Mouse (Mus musculus) MEL (cell line): ENCODE data around the gene Nol6. TPM values are rescaled to one million over a fixed set of nuclear protein-coding genes. Genes with fewer than 3 reads are reported as not detected.

ENCODE experiments used
- DNase-seq: peaks from one replicate; pipeline ENCODE4 v3.0.0; 2011; ENCODE audit warnings: low read depth, low spot score
- H3K27ac ChIP-seq: 2 replicates; pipeline ENCODE4 v1.5.1; 2012; ENCODE audit warnings: low read depth, mild to moderate bottlenecking, control low read depth, low read length, moderate library complexity; ENCODE audit not compliant: control insufficient read depth
- H3K27me3 ChIP-seq, 2 experiments: fragments of 150-350 bp in 1 of 2; sonication (generic) in 1 of 2; 2 replicates each; pipeline ENCODE4 v1.6.1; 2012; ENCODE audit warnings: low read length in 2 of 2, mild to moderate bottlenecking in 2 of 2, improper control_type of control experiment in 1 of 2, moderate library complexity in 1 of 2; ENCODE audit not compliant: insufficient read depth in 2 of 2, control insufficient read depth in 1 of 2
- H3K36me3 ChIP-seq, 2 experiments: 2 replicates each; pipeline ENCODE4 v1.6.1; 2012 to 2014; ENCODE audit warnings: low read length in 2 of 2, improper control_type of control experiment in 1 of 2, inconsistent platforms in 1 of 2, mild to moderate bottlenecking in 1 of 2; ENCODE audit not compliant: insufficient read depth in 2 of 2, control insufficient read depth in 1 of 2
- H3K4me1 ChIP-seq, 2 experiments: fragments of 150-350 bp in 1 of 2; sonication (generic) in 1 of 2; 2 replicates each; pipeline ENCODE4 v1.6.1; 2012; ENCODE audit warnings: low read length in 2 of 2, improper control_type of control experiment in 1 of 2, mild to moderate bottlenecking in 1 of 2; ENCODE audit not compliant: insufficient read depth in 2 of 2, control insufficient read depth in 1 of 2
- H3K4me3 ChIP-seq, 2 experiments: fragments of 150-350 bp in 1 of 2; sonication (generic) in 1 of 2; 2 replicates each; pipeline ENCODE4 v1.5.1; 2012; ENCODE audit warnings: low read depth in 2 of 2, low read length in 2 of 2, mild to moderate bottlenecking in 2 of 2, moderate library complexity in 2 of 2, control low read depth in 1 of 2, improper control_type of control experiment in 1 of 2; ENCODE audit not compliant: control insufficient read depth in 1 of 2, insufficient read depth in 1 of 2
- H3K79me2 ChIP-seq: 2 replicates; pipeline ENCODE4 v1.6.1; 2012; ENCODE audit warnings: mild to moderate bottlenecking, low read length, moderate library complexity; ENCODE audit not compliant: control insufficient read depth, poor library complexity, insufficient read depth
- H3K9ac ChIP-seq: 2 replicates; pipeline ENCODE4 v1.6.1; 2012; ENCODE audit warnings: low read depth, mild to moderate bottlenecking, control low read depth, low read length, moderate library complexity; ENCODE audit not compliant: control insufficient read depth, poor library complexity, severe bottlenecking
- H3K9me3 ChIP-seq: fragments of 150-350 bp; sonication (generic); replicated peaks from 2 replicates; pipeline ENCODE4 v1.6.1; 2012; ENCODE audit warnings: mild to moderate bottlenecking, low read length, improper control_type of control experiment, moderate library complexity; ENCODE audit not compliant: insufficient read depth
- BHLHE40 ChIP-seq: IDR thresholded peaks from 2 replicates; pipeline ENCODE4 v1.6.1; 2012; ENCODE audit warnings: low read depth, mild to moderate bottlenecking, inconsistent platforms, low read length, improper control_type of control experiment, borderline replicate concordance
- CHD1 ChIP-seq: IDR thresholded peaks from 2 replicates; pipeline ENCODE4 v1.6.1; 2012; ENCODE audit warnings: low read depth, mild to moderate bottlenecking, inconsistent platforms, low read length, improper control_type of control experiment
- E2F4 ChIP-seq: IDR thresholded peaks from 2 replicates; pipeline ENCODE4 v1.6.1; 2011; ENCODE audit warnings: low read depth, low read length, improper control_type of control experiment, borderline replicate concordance
- ELF1 ChIP-seq: IDR thresholded peaks from 2 replicates; pipeline ENCODE4 v1.6.1; 2014; ENCODE audit warnings: low read depth, mild to moderate bottlenecking, inconsistent platforms, low read length, improper control_type of control experiment, moderate library complexity
- EP300 ChIP-seq, 2 experiments: IDR thresholded peaks; 2 replicates each; pipeline ENCODE4 v1.6.1; 2011; ENCODE audit warnings: improper control_type of control experiment in 2 of 2, low read length in 2 of 2, low read depth in 1 of 2, mild to moderate bottlenecking in 1 of 2
- ETS1 ChIP-seq: IDR thresholded peaks from 2 replicates; pipeline ENCODE4 v1.6.1; 2012; ENCODE audit warnings: low read depth, mild to moderate bottlenecking, inconsistent platforms, low read length, improper control_type of control experiment, moderate library complexity
- GATA1 ChIP-seq: IDR thresholded peaks from 2 replicates; pipeline ENCODE4 v1.6.1; 2011; ENCODE audit warnings: low read depth, low read length, improper control_type of control experiment
- HCFC1 ChIP-seq: IDR thresholded peaks from 2 replicates; pipeline ENCODE4 v1.6.1; 2012; ENCODE audit warnings: low read depth, mild to moderate bottlenecking, inconsistent platforms, low read length, improper control_type of control experiment, moderate library complexity
- MAX ChIP-seq: IDR thresholded peaks from 2 replicates; pipeline ENCODE4 v1.6.1; 2011; ENCODE audit warnings: low read length, improper control_type of control experiment
- MEF2A ChIP-seq: IDR thresholded peaks from 2 replicates; pipeline ENCODE4 v1.6.1; 2014; ENCODE audit warnings: low read depth, mild to moderate bottlenecking, inconsistent platforms, low read length, improper control_type of control experiment; ENCODE audit not compliant: poor library complexity, insufficient replicate concordance, severe bottlenecking; ENCODE audit errors: extremely low read depth
- MXI1 ChIP-seq: IDR thresholded peaks from 2 replicates; pipeline ENCODE4 v1.6.1; 2011; ENCODE audit warnings: mild to moderate bottlenecking, low read depth, low read length, improper control_type of control experiment
- MYB ChIP-seq: IDR thresholded peaks from 2 replicates; pipeline ENCODE4 v1.6.1; 2011; ENCODE audit warnings: mild to moderate bottlenecking, low read depth, low read length, improper control_type of control experiment
- MYC ChIP-seq: IDR thresholded peaks from 2 replicates; pipeline ENCODE4 v1.6.1; 2011; ENCODE audit warnings: low read depth, mild to moderate bottlenecking, low read length, improper control_type of control experiment, moderate library complexity
- NELFE ChIP-seq: IDR thresholded peaks from 2 replicates; pipeline ENCODE4 v1.6.1; 2011; ENCODE audit warnings: low read depth, low read length, improper control_type of control experiment
- POLR2A ChIP-seq, 2 experiments: IDR thresholded peaks; 2 replicates each; pipeline ENCODE4 v1.6.1; 2011 to 2012; ENCODE audit warnings: low read length in 2 of 2, mild to moderate bottlenecking in 2 of 2, control low read depth in 1 of 2, improper control_type of control experiment in 1 of 2, low read depth in 1 of 2, moderate library complexity in 1 of 2; ENCODE audit not compliant: control insufficient read depth in 1 of 2, insufficient read depth in 1 of 2, poor library complexity in 1 of 2
- RAD21 ChIP-seq: IDR thresholded peaks from 2 replicates; pipeline ENCODE4 v1.6.1; 2011; ENCODE audit warnings: mild to moderate bottlenecking, low read depth, low read length, improper control_type of control experiment
- RCOR1 ChIP-seq: IDR thresholded peaks from 2 replicates; pipeline ENCODE4 v1.6.1; 2012; ENCODE audit warnings: low read depth, mild to moderate bottlenecking, inconsistent platforms, low read length, improper control_type of control experiment
- SIN3A ChIP-seq: IDR thresholded peaks from 2 replicates; pipeline ENCODE4 v1.6.1; 2012; ENCODE audit warnings: low read length, improper control_type of control experiment, inconsistent platforms
- TAL1 ChIP-seq: IDR thresholded peaks from 2 replicates; pipeline ENCODE4 v1.6.1; 2012; ENCODE audit warnings: mild to moderate bottlenecking, inconsistent platforms, low read length, moderate library complexity, mixed read lengths
- TBP ChIP-seq: IDR thresholded peaks from 2 replicates; pipeline ENCODE4 v1.8.0; 2011; ENCODE audit warnings: low read depth, low read length, improper control_type of control experiment
- TCF12 ChIP-seq: IDR thresholded peaks from 2 replicates; pipeline ENCODE4 v1.6.1; 2014; ENCODE audit warnings: low read depth, mild to moderate bottlenecking, inconsistent platforms, low read length, improper control_type of control experiment, moderate library complexity
- UBTF ChIP-seq: IDR thresholded peaks from 2 replicates; pipeline ENCODE4 v1.6.1; 2012; ENCODE audit warnings: low read depth, mild to moderate bottlenecking, inconsistent platforms, low read length, improper control_type of control experiment, moderate library complexity, borderline replicate concordance; ENCODE audit not compliant: insufficient read depth
- ZKSCAN1 ChIP-seq: IDR thresholded peaks from 2 replicates; pipeline ENCODE4 v1.6.1; 2012; ENCODE audit warnings: low read depth, mild to moderate bottlenecking, inconsistent platforms, low read length, improper control_type of control experiment, moderate library complexity
- polyA plus RNA-seq, 2 experiments: library from polyadenylated mRNA; stranded (reverse) in 1 of 2; unstranded in 1 of 2; fragments of >175 nt in 1 of 2; fragments of >200 nt in 1 of 2; gene quantifications; 2 replicates each; pipeline versions ENCODE4 v1.2.1 to v1.2.4; 2012; ENCODE audit warnings: low replicate concordance in 2 of 2, low read depth in 1 of 2; ENCODE audit not compliant: insufficient read length in 2 of 2, insufficient read depth in 1 of 2, missing spikeins in 1 of 2
- total RNA-seq: library from RNA; depleted of rRNA; stranded (reverse); fragments of 300-350 nt; gene quantifications from 2 replicates; pipeline ENCODE4 v1.2.3, GENCODE M21; 2012

The Nol6 gene
- total and polyA plus RNA-seq, 3 experiments = 36.6 to 71.2 TPM; not detected in 1

DNA sequence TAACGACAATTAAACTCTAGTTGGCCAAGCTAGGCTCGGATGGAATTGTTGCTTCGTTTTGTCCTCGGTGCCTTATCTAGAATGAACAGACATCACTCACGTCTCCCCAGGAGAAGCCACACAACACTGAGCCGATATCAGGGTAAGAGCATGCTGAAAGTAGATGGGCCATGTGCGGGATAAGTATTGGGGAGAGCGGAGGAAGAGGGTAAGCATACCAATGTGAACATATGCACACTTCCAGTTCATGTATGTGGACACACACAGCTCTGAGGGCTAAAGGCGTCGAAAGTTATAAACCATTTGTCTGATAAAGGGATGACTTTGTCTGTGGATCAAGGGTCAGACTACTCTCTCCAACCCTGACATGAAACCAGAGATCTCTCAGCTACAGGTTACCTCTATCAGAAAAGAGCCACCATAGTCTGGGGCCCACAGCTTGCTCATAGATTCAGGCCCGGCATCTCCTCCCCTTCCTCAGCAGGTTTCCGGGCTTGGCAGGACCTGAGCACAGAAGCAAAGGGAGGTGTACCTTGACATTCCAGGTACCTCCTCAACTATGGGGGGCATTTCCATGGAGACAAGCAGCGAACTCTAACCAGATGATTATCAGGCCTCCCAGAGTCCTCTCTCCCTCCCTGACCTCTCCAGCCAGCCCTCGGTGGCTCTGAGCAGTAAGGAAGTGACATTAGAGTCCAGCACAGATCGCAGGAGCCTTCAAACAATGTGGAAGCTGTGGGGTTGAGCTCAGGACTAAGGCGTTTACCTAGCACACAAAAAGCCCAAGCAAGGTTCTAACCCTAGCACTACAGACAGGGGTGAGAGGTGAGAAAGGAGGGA is 36.6 kb downstream of the Nol6 start:
- DNase-seq = peak; percentile 94

DNA sequence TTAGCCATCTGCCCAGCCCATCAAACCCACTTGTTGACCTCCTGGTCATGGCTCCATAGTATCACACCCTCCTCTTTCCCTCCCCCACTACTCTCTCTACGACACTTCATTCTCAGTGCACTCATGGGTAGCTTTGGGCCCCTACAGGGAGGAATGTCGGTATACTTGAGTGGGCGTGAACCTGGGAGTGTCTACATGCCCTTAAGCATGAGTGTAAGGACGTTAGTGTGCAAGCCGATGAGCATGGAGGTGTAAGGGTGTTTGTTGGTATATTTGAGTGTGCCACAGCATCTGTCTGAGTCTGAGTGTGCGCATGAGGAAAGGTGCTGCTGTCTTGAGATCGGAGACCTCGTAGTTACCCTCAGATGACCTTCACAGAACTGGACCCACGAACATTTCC is 37.3 kb downstream of the Nol6 start:
- DNase-seq = no peak
- no peaks in the 10 kb centered on the region for H3K9me3 ChIP-seq
- no peaks in the 10 kb centered on the region for H3K79me2 ChIP-seq
- no peaks in the 10 kb centered on the region for H3K27me3 ChIP-seq
- peak overlapping the region; percentile 95 for H3K27ac ChIP-seq
- H3K4me1 ChIP-seq = peaks cover 28 to 47% of the 10 kb centered on the region in 2 experiments
- H3K4me3 ChIP-seq = no peak overlapping the region
- TF ChIP-seq CHD1 = no peak
- 0 out of 2 replicates have a peak, but pooled peaks have one; percentile 2 for TF ChIP-seq NELFE
- peak overlapping the region; percentile 13; the same call in 1 of the 2 replicates for H3K9ac ChIP-seq
- peaks cover 0 to 37% of the 10 kb centered on the region in 2 experiments; a peak in 2 of 4 replicates for H3K36me3 ChIP-seq

More for the DNA sequence above, 36.6 kb downstream of the Nol6 start:
- Histone ChIP-seq H3K9ac (peak overlapping the region; percentile 44), H3K4me3 (peak overlapping the region in 1 of 2 experiments; percentile 8; a peak in 3 of 4 replicates), H3K9me3 (no peaks in the 10 kb centered on the region), H3K27me3 (no peaks in the 10 kb centered on the region), H3K36me3 (peaks cover 0 to 37% of the 10 kb centered on the region in 2 experiments; a peak in 2 of 4 replicates), H3K27ac (peak overlapping the region; percentile 95), H3K79me2 (no peaks in the 10 kb centered on the region), H3K4me1 (peaks cover 28 to 45% of the 10 kb centered on the region in 2 experiments)
- TF ChIP-seq NELFE (peak; percentile 31; the same call in 1 of the 2 replicates), TAL1 (peak; percentile 99), ETS1 (peak; percentile 82), E2F4 (no peak), SIN3A (peak; percentile 91), EP300 (IDR thresholded peaks at IDR 0.05; ENCODE audit: low read depth in 1 of 2, low read length in 2 of 2) (peak; percentile 95 to 96), UBTF (0 out of 2 replicates have a peak, but pooled peaks have one; percentile 26), GATA1 (peak; percentile 97), MEF2A (0 out of 2 replicates have a peak, but pooled peaks have one; percentile 33), ELF1 (peak; percentile 33; the same call in 1 of the 2 replicates), BHLHE40 (peak; percentile 85), MXI1 (peak; percentile 92), MYC (peak; percentile 97; the same call in 1 of the 2 replicates), TCF12 (peak; percentile 99), POLR2A (IDR thresholded peaks at IDR 0.05; ENCODE audit: control insufficient read depth in 1 of 2, insufficient read depth in 1 of 2, low read depth in 1 of 2, low read length in 2 of 2, poor library complexity in 1 of 2) (peak in 1 of 2 experiments; percentile 57; a peak in 2 of 4 replicates), HCFC1 (peak; percentile 54; the same call in 1 of the 2 replicates), ZKSCAN1 (no peak), MYB (no peak), RAD21 (no peak), MAX (peak; percentile 97), TBP (peak; percentile 63; the same call in 1 of the 2 replicates), CHD1 (no peak), RCOR1 (peak; percentile 76; the same call in 1 of the 2 replicates)
